Mouse (Mus musculus) MEL (cell line): ENCODE data around the gene Ddost.

Source experiments
- CHD1 ChIP-seq: IDR thresholded peaks from 2 replicates; pipeline ENCODE4 v1.6.1; 2012; ENCODE audit warnings: low read depth, mild to moderate bottlenecking, inconsistent platforms, low read length, improper control_type of control experiment
- POLR2A ChIP-seq, 2 experiments: IDR thresholded peaks; 2 replicates each; pipeline ENCODE4 v1.6.1; 2011 to 2012; ENCODE audit warnings: low read length in 2 of 2, mild to moderate bottlenecking in 2 of 2, control low read depth in 1 of 2, improper control_type of control experiment in 1 of 2, low read depth in 1 of 2, moderate library complexity in 1 of 2; ENCODE audit not compliant: control insufficient read depth in 1 of 2, insufficient read depth in 1 of 2, poor library complexity in 1 of 2
- POLR2AphosphoS2 ChIP-seq: IDR thresholded peaks from 2 replicates; pipeline ENCODE4 v1.6.1; 2011; ENCODE audit warnings: low read length, improper control_type of control experiment

DNA sequence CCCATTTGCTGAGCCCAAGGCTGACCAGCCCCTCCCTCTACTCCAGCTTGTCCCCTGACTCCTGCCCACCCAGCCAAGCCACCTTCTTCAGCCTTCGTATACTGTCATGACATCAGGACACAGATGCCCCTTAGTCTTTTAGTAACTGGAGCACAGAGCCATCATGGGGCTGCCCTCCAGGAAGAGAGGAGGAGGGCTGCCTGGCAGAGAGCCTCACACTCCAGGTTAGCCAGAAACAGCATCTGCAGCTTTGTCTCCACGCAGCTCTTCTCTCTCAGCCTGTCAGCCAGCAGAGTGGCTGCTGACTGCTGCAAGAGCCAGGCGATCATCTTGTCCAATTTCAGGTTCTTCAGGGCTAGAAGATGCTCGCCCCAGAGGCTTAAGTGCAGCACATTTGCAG is 9.3 kb downstream of the Ddost start:
- no peak for TF ChIP-seq CHD1
- no peak for TF ChIP-seq POLR2A (IDR thresholded peaks at IDR 0.05; ENCODE audit: control insufficient read depth in 1 of 2, insufficient read depth in 1 of 2, low read depth in 1 of 2, low read length in 2 of 2, poor library complexity in 1 of 2)
- 0 out of 2 replicates have a peak, but pooled peaks have one; percentile 13 for TF ChIP-seq POLR2AphosphoS2
